Mouse (Mus musculus) yolk sac, embryonic 10.5 days (tissue): Measurements from ENCODE around the gene Zfp839.
A peak's percentile ranks its signal among the peaks of the same experiment; 100 is the strongest.
"Not testable (repeated sequence)": the region's sequence is repeated elsewhere in the genome, so short reads cannot be mapped to it uniquely, and the experiment has no call there.

Experiments
- DNase-seq: peaks from one replicate; pipeline ENCODE4 v3.0.0-alpha.2; 2017; ENCODE audit warnings: low spot score

Zfp839 gene

GRCm38 (mm10) chr12:110840348-110841198 lies 9.5 kb upstream of the Zfp839 start, which contains the start of gene Mok:
Mok (minus strand) TSS chr12:110840939.
- DNase-seq = peak; percentile 92

GRCm38 (mm10) chr12:110841731-110842493 lies 8.1 kb upstream of the Zfp839 start:
- DNase-seq = no peak

- DNase-seq = peak; percentile 79
These were observed 6.6 kb upstream of the Zfp839 start for GRCm38 (mm10) chr12:110843194-110844048.

GRCm38 (mm10) chr12:110844227-110845130 lies 5.6 kb upstream of the Zfp839 start:
- peak; percentile 7 for DNase-seq

GRCm38 (mm10) chr12:110845131-110845880 lies 4.7 kb upstream of the Zfp839 start:
- peak; percentile 99 for DNase-seq

- DNase-seq = no peak
These were observed 3.8 kb upstream of the Zfp839 start for GRCm38 (mm10) chr12:110846191-110846765.

- DNase-seq = no peak
These were observed 840 bp downstream of the Zfp839 start for GRCm38 (mm10) chr12:110850929-110851256.

GRCm38 (mm10) chr12:110851414-110851813 lies 1.4 kb downstream of the Zfp839 start:
- DNase-seq = no peak

- no peak for DNase-seq
These were observed 1.9 kb downstream of the Zfp839 start for GRCm38 (mm10) chr12:110851923-110852322.

GRCm38 (mm10) chr12:110854786-110855737 lies 5.0 kb downstream of the Zfp839 start:
- no peak for DNase-seq

GRCm38 (mm10) chr12:110857196-110857595 lies 7.1 kb downstream of the Zfp839 start:
- no peak for DNase-seq

- not testable (repeated sequence) for DNase-seq
These were observed 8.6 kb downstream of the Zfp839 start for GRCm38 (mm10) chr12:110858681-110859080.

GRCm38 (mm10) chr12:110860293-110860692 lies 10.2 kb downstream of the Zfp839 start:
- DNase-seq = no peak

- DNase-seq = no peak
These were observed 11.2 kb downstream of the Zfp839 start for GRCm38 (mm10) chr12:110861256-110861655.

GRCm38 (mm10) chr12:110864008-110864407 lies 14.0 kb downstream of the Zfp839 start:
- DNase-seq = no peak

- DNase-seq = no peak
These were observed 15.5 kb downstream of the Zfp839 start for GRCm38 (mm10) chr12:110865571-110865970.

GRCm38 (mm10) chr12:110865989-110866388 lies 15.9 kb downstream of the Zfp839 start:
- DNase-seq = no peak

- no peak for DNase-seq
These were observed 20.1 kb downstream of the Zfp839 start for GRCm38 (mm10) chr12:110870107-110870506.

GRCm38 (mm10) chr12:110871247-110871646 lies 21.2 kb downstream of the Zfp839 start:
- DNase-seq = peak; percentile 20
